Mouse (Mus musculus) embryonic fibroblast, embryonic 13.5 days (primary cell): ENCODE data around the gene Ppp1r16b.

Experiments used
- CTCF ChIP-seq: IDR thresholded peaks from 2 replicates; pipeline ENCODE4 v1.5.1; 2011; ENCODE audit warnings: mild to moderate bottlenecking, control low read depth, low read length, moderate library complexity, borderline replicate concordance; ENCODE audit not compliant: insufficient read depth
- POLR2A ChIP-seq: IDR thresholded peaks from 2 replicates; pipeline ENCODE4 v1.6.1; 2011; ENCODE audit warnings: low read depth, mild to moderate bottlenecking, control low read depth, low read length, moderate library complexity

GRCm38 (mm10) chr2:158679091-158679490, 13.9 kb downstream of the Ppp1r16b start:
- TF ChIP-seq CTCF (no peak), POLR2A (no peak)
